Mouse (Mus musculus) fibroblast of lung, adult 2 months (primary cell): ENCODE measurements around the gene Gstm4.
"Not testable (repeated sequence)": the region's sequence is repeated elsewhere in the genome, so short reads cannot be mapped to it uniquely, and the experiment has no call there.

Experiments
- DNase-seq: peaks from one replicate; pipeline ENCODE4 v3.0.0-alpha.2; 2011; ENCODE audit warnings: low read depth

Gstm4 gene

DNA sequence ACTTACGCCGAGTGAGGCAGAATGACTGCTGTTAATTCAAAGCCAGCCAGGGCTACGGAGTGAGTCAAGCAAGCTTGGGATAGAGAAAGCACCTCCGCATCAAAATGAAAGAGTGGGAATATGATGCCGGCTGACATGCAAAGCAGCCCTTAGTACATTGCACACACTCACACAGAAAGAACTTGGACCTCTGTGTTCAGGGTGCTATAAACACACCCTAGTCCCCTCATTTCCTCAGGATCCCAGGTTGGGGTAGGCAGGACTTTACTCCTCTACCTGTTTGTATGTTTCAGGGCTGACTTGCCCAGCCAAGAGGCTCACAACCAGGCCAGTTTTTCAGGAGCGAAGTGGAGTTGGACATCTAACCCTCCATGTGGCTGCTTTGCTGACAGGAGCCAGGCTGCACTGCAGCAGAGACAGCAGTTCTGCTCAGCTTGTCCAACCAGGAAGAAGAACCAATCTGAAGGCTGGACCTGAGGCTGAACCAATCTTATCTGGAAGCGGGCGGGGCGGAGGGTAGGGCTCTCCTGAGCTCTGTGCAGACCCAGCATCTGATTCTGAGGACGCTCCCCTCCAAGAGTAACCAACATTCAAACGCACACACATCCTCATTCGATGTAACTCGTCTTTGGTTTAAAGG lies 24.7 kb upstream of the Gstm4 start:
- DNase-seq = no peak

DNA sequence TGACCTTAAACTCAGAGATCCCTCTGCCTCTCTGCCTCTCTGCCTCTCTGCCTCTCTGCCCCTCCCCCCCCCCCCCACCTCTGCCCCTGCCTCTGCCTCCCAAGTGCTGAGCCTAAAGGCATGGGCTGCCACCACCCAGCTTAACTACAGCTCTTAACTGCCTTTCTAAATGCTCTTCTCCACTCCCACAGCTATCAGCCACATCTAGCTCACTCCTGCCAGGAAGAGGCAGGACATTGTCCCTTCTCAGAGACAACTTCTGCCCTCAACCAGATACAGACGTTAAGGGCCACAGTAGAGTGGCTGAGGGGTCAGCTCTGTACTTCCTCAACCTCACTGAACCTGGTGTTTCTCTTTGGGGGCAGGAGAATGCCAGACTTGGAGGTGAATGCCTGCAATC lies 24.1 kb upstream of the Gstm4 start:
- DNase-seq = no peak

DNA sequence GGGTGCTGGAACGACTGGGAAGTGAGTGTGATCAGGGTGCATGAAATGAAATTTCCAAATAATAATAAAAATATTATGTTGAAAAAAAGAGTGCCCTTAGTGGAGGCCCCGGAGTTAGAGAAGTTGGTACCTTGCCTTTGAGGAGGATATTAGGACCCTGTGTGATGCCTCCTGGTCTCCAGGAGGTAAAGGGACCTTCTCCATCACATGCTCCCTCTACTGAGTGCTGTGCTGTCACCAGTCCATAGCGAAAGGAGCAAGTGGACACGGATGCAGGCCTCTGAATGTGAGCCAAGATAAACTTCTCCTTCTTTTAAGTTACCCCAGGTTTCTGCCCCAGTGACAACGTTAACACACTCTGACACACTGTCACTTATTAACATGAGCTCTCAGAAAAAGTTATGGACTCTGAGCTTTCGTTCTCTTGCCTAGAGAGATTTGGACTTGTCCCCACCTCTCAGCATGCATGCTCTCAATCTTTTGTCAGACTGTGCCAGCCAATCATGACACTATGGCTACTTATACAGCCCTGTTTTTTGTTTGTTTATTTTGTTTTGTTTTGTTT lies 22.8 kb upstream of the Gstm4 start:
- DNase-seq = no peak

DNA sequence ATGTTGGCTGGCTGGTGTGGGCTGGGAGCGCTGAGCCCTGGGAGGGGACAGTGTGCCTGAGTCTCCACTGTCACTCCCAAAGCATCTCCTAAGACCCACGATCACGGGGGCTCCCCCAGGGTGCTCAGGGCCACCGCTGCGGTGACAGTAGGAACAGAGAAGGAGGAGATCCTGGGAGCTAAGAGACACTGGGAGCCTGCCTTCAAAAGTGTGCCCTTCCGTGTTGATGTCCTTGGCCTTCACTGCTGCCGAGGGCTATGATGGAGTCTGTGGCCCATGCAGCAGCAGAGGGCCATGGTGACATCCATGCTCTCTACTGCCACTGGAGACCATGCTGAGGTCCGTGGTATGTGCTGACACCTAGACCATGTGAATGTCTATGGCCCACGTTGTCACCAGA lies 20.9 kb upstream of the Gstm4 start:
- DNase-seq = no peak

DNA sequence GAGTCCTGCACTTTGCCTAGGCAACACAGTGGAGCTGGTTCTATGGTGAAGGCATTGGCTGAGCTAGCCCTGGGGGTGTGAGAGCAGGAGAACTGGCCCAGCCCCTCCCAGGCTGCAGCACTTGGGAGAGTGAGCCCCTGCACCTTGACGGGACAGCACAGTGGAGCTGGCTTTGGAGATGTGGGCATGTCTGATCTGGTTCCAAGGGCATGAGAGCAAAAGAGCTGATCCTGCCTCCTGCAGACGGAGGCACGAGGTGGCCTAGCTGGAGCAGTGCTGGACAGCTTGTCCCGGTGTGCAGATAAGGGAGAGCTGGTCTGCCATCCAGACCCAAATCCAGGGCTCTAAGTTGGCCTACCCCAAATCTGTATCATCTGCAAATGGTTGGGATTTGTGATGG lies 20.0 kb upstream of the Gstm4 start:
- no peak for DNase-seq

DNA sequence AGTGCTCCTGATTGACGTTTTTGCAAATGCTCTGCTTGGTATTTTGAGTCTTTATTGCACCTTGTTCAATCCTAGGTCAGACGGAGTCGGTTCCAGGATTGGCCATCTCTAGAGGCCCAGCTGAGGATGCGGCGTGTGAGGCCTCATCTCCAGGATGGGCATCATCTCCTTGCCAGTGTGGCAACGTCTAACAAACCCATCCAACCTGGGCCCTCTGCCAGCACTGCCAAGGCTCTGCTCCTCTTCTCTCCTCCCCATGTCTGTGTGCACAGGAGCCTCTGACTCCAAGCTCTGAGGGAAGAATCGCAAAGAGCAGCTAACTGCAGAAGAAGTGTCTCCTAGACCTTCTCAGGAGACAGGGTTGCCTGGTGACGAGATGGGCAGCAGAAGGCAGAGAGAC lies 18.0 kb upstream of the Gstm4 start:
- no peak for DNase-seq

DNA sequence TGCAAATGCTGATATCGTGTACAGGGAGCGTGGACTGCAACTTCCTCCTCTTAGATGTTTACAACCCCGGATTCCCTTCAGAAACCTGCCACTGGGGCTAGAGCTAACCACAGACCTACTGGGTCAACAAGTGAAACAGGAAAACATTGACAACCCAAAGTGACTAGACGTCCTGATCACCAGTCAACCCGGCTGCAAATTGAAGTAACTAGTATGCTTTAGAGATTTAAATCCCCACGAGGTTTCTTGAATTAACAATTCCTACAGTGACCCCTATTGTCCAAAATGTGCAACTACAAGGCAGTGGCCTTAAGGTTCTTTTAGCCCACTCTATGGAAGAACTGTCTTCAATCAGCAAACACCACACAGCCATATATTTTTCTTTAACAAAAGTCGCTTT lies 16.7 kb upstream of the Gstm4 start:
- DNase-seq = no peak

DNA sequence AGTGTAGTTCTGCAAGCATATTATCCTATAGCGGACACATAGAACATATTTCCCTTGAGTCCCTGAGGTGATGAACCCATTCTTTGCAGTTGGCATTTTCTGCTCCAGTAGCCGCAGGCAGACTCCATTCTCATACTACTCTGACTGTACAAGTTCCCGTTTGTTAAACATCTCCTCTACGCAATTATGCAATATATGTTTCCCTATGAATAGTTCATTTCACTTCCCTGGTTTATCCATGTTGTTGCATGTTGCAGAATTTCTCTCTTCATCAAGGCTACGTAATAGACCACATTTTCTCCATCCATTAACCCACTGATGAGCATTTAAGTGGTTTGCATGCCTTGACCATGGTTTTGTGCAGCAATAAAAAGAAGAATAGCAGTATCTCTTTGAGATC lies 5.8 kb upstream of the Gstm4 start:
- no peak for DNase-seq

DNA sequence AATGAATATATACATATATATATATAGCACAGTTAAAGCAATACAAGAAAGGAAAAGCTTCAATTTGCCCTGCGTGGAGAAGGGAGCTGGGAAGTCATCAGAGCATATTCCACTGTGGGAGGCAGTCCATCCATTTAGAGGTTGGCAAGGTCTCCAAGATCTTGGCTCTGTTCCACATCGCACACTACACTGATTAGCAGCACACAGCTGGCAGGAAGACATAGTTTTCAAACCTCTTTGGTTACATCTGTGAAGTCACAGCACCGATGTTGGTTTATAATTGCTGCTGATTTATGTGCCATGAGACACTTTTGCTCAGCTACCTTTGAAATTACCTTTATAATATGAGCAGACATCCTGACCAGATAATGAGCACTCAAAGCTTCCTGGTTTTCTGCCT lies 3.6 kb upstream of the Gstm4 start:
- no peak for DNase-seq

DNA sequence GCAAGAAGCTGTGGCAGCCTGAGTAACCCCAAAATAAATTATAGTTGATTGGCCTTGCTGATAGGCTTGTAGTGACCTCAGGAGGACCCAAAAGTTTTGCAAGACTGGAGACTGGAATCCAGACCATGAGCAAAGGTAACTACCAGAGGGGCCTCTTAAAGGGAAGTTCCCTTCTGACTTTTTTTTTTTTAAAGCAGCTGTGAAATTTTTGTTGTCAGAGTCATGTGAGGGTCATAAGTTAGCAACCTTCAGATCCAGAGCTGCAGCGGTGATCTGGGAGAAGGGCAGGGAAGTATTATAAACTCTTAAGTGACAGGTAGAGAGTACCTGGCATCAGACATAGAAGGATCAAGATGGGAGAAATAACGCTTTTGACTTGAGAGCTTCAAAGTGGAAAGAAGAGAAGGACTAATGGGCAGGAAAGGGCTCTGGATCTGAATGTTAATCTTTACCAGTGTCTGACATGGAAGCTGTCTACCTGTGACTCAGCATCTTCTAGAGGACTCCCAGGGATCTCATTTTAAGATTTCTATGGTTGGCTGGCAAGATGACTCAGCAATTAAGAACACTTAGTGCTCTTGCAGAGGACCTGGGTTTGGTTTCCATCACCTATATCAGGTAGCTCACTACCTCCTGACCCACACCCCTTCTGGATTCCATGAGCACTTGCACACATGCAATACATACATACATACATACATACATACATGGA lies 2.4 kb upstream of the Gstm4 start:
- DNase-seq = no peak

DNA sequence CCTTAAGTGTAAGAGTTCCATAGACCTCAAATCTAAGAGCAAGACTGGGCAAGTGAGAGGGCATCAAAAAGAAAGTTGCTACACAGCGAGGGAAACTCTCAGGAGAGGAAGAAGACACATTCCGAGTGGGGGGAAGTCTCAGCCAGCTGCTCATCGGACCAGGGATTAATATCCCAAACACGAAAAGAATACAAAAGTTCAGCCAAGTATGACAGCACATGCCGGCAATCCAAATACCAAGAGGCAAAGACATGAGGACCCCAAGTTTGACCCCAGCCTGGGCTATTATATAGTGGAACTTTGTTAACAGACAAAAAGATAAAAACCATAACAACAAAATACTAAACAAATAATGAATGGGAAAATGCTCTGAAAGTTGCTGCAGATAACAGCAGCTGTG lies 11.5 kb downstream of the Gstm4 start:
- DNase-seq = no peak

DNA sequence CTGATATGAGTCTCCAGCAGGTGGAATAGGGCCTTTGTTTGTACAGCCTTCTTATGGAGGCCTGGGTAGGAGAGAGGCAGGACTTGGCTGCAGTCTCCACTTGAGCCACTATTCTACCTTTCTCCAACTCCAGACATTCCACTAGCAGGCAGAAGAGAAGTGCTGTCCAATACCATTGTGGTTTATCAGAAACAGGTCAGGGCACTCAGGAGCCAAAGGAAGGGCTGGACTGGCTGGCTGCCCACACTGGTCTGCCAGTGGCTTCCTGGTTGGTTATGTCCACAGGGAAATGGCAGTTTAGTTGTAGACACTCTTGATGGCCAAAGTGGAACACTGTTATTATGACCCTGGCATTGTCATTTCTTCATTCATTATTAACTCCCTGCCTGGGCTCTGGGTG lies 12.6 kb downstream of the Gstm4 start:
- DNase-seq = no peak

DNA sequence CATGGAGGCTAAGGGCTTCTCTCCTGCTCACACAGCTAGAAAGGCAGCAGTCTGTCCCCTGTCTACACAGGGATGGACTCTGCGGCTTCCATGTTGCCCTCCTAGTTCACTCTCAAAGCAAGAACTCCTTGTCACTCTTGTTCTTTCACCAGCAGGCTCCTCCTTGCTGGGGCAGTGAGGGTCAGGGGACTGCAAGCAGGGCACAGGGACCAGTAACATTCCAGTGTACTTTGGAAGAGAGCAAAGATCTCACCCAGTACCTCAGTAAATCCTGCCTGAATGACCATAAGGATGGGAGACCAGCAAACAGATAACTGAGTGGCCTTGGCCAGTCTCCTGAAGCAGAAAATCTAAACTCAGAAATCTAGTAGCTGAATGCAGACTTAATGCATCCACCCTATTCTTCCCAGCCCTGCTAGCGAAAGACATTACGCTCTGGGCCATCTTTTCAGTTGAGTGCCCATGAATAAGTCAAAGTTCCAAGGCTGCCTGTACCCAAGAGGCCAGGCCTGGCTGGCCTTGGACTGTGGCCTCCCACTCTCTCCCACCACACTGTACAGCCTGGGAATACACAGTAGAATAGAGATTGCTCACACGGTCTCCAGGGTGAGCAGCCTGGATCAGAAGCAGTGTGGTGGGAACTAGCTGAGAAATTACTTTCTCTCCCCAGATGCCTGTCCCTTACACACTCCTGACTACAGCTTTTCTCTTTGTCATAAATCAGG lies 15.9 kb downstream of the Gstm4 start:
- no peak for DNase-seq

DNA sequence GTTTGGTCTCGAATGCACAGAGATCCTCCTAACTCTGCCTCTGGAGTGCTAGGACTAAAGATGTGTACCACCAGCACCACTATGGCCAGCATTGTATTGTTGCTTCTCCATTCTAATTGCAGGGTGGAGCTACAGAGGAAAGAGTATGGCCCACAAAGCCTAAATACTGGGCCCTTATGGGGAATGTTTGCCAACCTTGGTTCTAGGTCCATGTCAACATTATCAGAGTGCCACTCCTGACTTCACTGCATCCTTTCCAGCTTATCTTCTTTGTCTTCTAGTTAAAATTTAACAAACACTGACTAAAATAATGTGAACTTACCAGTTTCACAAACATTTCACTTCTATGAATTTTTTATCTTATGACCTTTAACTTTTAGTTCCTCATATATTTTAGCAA lies 18.1 kb downstream of the Gstm4 start:
- no peak for DNase-seq

DNA sequence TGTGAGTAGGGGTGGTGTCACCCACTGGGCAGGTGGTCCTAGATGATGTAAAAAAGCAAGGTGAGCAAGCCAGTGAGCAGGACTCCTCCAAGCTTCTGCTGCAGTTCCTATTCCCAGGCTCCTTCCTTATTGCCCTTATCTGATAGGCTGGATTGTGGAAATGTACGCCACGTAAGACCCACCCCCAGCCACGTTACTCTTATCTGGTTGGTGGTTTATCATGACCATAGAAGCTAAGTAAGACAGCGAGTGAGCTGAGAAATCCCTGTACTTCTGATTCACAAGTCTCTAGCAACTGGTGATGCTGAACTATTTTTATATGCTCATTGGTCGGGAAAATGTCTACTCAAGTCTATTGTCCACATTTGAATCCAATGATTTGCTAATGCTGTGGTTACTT lies 18.6 kb downstream of the Gstm4 start:
- DNase-seq = peak; percentile 32

DNA sequence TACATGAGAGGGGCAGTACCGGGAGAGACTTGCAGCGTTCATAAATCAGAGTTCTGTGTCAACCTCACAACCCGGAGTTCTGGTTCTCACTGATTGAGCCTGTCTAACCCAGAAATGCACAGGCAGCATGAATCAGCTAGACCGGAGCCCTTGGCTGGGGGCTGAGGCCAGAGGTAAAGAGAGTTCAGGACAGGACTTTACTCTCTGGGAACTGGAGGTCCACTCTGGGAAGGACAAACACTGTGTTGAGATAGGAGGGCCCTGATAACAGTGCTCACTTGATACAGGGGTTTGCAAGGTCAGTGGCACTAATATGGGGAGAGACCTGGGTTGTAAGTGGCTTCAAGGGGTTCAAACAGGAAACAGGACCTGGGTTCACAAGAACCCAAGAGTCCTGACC lies 19.4 kb downstream of the Gstm4 start:
- no peak for DNase-seq

DNA sequence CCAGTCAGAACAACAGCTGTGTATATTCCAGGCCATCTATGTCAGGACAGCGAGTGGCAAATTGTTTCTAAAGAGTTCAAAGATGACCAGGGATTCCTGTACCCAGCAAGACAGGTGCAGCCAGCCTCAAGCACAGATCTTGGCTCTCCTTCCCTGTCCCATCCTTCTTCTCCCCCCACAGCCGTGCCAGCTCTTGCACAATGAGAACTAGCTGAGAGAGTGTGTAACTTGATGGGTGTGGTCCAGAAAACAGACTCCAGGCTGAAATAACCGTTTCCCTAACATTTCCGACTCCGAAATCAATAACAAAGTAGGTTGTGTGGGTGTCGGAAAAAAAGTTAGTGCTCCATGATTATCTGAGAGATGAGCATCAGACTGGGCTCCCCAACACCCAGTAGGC lies 22.0 kb downstream of the Gstm4 start:
- peak; percentile 25 for DNase-seq

DNA sequence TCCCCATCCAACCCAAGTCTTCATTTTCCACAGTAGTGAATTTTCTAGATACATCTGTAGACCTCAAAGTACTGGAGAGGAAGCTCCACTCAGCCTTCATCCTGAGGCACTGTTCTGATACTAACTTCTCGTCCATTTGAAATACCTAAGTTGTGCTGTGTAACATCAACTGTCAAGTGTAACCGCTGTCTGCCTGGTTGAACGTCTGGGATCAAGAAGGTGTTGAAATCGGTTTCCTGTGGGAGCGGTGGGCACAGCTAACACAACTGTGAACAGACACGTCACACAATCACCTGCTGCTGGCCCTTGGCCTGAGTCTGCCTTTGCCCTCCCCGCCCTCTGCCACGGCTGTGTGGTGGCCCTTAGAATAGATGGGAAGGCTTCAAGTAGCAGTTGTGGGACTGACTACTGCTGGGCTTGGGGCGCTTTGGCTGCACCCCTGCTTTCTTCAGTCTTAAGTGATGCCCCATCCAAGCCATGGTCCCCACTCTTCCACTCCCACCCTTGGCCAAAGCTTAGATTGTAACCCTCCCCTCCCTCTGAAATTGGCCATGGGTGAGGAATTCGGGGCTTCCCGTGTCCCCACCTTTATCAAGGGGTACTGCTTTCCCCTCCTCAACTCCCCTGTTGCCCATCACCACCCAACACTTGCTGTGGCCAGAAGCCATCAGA lies 24.2 kb downstream of the Gstm4 start:
- DNase-seq = not testable (repeated sequence)

DNA sequence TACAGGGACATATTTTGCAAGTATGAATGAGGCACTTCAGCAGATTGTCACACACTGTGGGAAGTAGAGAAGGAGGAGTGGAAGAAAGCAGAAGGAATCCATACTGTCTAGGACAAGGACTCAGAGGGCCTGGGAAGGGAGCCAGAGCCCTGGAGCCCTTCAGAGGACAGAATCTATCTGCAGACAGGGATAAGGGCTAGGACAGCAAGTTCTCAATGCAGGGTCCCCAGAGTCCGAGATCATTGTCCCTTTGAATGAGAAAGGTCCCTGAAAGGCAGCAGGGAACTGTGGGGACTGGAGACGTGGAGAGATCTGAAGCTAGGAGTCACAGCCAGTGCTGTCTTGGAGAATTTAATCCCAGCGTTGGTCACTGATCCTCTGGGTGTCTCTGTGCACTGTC lies 25.5 kb downstream of the Gstm4 start:
- DNase-seq = not testable (repeated sequence)

DNA sequence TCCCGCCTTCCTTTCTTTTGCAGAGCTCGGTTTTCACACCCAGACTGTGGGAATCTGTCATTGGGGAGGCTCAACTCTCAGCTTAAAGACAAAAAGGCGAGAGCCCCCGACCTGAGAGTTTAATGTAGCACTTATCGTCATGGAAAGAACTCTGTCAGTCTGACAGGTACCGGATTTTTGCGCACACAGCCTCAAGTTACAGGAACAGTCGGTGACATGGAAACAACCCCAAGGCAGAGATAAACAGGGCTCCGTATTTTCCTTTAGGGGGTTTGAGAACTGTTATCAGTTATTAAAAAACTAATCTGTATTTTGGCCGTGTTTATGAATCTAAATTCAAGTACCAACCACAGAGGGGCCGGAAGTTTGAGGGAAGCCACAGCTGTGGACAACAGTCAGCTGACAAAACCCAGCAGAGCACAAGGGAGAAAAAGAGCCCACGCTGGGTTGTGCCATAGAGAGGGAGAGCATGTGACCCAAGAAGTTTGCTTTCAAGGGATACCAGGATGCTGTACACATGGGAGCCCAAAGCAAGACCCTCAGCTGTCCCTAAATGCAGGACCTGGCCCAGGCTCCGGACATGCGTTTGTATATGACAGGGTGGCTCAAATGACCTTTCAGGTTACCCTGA lies 26.4 kb downstream of the Gstm4 start:
- DNase-seq = peak; percentile 29

DNA sequence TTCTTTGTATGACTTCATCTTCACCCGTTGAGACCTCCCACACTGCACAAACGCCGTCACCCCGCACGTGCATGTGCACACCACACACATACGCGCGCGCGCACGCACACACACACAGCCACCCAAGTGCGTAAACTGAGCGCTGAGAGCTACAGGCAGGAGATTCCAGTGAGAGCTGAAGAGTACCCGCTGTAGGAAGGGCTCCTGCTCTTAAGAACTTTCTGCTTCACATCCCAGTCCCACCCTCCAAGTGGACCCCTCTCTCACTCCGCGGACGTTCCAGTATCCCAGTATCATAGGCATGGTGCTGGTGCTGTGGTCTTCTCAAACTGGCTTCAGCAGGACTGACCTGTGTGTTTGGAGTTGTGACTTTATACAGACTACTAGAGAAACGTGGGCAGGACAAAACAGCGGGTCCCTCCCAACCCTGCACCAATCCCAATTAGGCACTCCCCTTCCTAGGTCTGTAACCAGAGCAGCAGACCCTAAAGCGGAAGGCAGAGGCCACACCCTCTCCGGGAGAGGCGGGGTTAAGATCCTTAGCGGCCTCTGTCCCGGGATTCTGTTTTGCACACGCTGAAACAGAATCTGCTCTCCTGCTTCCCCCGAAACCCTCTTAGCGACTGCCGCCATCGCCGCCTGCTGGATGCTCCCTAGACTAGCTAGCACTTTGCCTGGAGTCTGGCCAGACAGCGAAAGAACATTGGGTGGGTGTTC lies 27.1 kb downstream of the Gstm4 start, which contains the start of gene Gstm1:
Gene Gstm1 (minus strand): TSS at position 501 of the 717 bp plus-strand sequence.
- DNase-seq = peak; percentile 99
